Mouse (Mus musculus) testis, postnatal 10 days (tissue): Measurements from ENCODE around the gene Rrp36.

ENCODE experiments used
- DNase-seq: peaks from one replicate; pipeline ENCODE4 v3.0.0; 2021; ENCODE audit warnings: low spot score

The Rrp36 gene

GRCm38 (mm10) chr17:46646322-46646662 lies 27.9 kb downstream of the Rrp36 start:
- no peak for DNase-seq

GRCm38 (mm10) chr17:46645561-46646321 lies 28.4 kb downstream of the Rrp36 start, which contains the start of the genes Klc4 and Mrpl2:
Klc4 (minus strand) TSS chr17:46646022.
Mrpl2 (plus strand) TSS chr17:46646229.
- DNase-seq = peak; percentile 99

- DNase-seq = peak; percentile 82
Measured at GRCm38 (mm10) chr17:46644916-46645475, 29.2 kb downstream of the Rrp36 start.

GRCm38 (mm10) chr17:46644152-46644805 lies 29.9 kb downstream of the Rrp36 start:
- peak; percentile 43 for DNase-seq

- DNase-seq = no peak
Measured at GRCm38 (mm10) chr17:46642060-46642459, 32.1 kb downstream of the Rrp36 start.

- DNase-seq = no peak
Measured at GRCm38 (mm10) chr17:46639929-46640328, 34.2 kb downstream of the Rrp36 start.

GRCm38 (mm10) chr17:46636831-46637523 lies 37.2 kb downstream of the Rrp36 start:
- DNase-seq = peak; percentile 73

- peak; percentile 75 for DNase-seq
Measured at GRCm38 (mm10) chr17:46629685-46630441, 44.3 kb downstream of the Rrp36 start.

- peak; percentile 95 for DNase-seq
Measured at GRCm38 (mm10) chr17:46628791-46629684, 45.1 kb downstream of the Rrp36 start, which contains the start of gene Ptk7. Ptk7 (minus strand) TSS chr17:46629504.

GRCm38 (mm10) chr17:46628471-46628790 lies 45.7 kb downstream of the Rrp36 start:
- DNase-seq = no peak

- no peak for DNase-seq
Measured at GRCm38 (mm10) chr17:46627409-46627808, 46.7 kb downstream of the Rrp36 start.

GRCm38 (mm10) chr17:46624598-46624997 lies 49.6 kb downstream of the Rrp36 start:
- no peak for DNase-seq

GRCm38 (mm10) chr17:46623819-46624557 lies 50.2 kb downstream of the Rrp36 start:
- no peak for DNase-seq

- no peak for DNase-seq
Measured at GRCm38 (mm10) chr17:46622269-46622668, 51.9 kb downstream of the Rrp36 start.

- peak; percentile 74 for DNase-seq
Measured at GRCm38 (mm10) chr17:46621324-46621723, 52.8 kb downstream of the Rrp36 start.

- DNase-seq = no peak
Measured at GRCm38 (mm10) chr17:46619683-46620357, 54.3 kb downstream of the Rrp36 start.

GRCm38 (mm10) chr17:46618769-46619682 lies 55.1 kb downstream of the Rrp36 start:
- DNase-seq = no peak

GRCm38 (mm10) chr17:46618394-46618768 lies 55.8 kb downstream of the Rrp36 start:
- no peak for DNase-seq
